Mouse (Mus musculus) monocyte, adult 5-6 weeks (primary cell): Measurements from ENCODE around the gene Hdac9. TPM values are rescaled to one million over a fixed set of nuclear protein-coding genes. Genes with fewer than 3 reads are reported as not detected.

Experiments
- ATAC-seq: fragments of 153-309, 156-312 bp; replicated peaks from 2 replicates; pipeline ENCODE4 v1.8.0; 2017; ENCODE audit warnings: mild to moderate bottlenecking; ENCODE audit not compliant: low TSS enrichment, insufficient number of reproducible peaks, severe bottlenecking, poor library complexity, low FRiP score
- total RNA-seq: library from RNA; stranded (forward); fragments of 200-1000, 200-491, 200-594 nt; gene quantifications from 3 replicates; pipeline ENCODE4 v1.2.3, GENCODE M21; 2017

Hdac9 gene
- total RNA-seq: 8.0 to 11.9 TPM (median 8.8 TPM) in 3 replicates

GRCm38 (mm10) chr12:34916995-34917394, at the start of gene Hdac9:
TSS of gene Hdac9 (minus strand) at chr12:34917095.
- ATAC-seq: no peak

GRCm38 (mm10) chr12:34949066-34949706, 32.3 kb upstream of the Hdac9 start:
- ATAC-seq: no peak

GRCm38 (mm10) chr12:34937918-34938317, 21.0 kb upstream of the Hdac9 start:
- no peak for ATAC-seq

GRCm38 (mm10) chr12:34908008-34908407, 8.9 kb downstream of the Hdac9 start:
- no peak for ATAC-seq

- no peak for ATAC-seq
Observed at GRCm38 (mm10) chr12:34907506-34907850, 9.4 kb downstream of the Hdac9 start.

GRCm38 (mm10) chr12:34906704-34907505, 10.0 kb downstream of the Hdac9 start:
- ATAC-seq: no peak

- ATAC-seq: no peak
Observed at GRCm38 (mm10) chr12:34906376-34906703, 10.6 kb downstream of the Hdac9 start.

- no peak for ATAC-seq
Observed at GRCm38 (mm10) chr12:34900241-34900640, 16.7 kb downstream of the Hdac9 start.

- ATAC-seq: no peak
Observed at GRCm38 (mm10) chr12:34894867-34895266, 22.0 kb downstream of the Hdac9 start.

GRCm38 (mm10) chr12:34888694-34889093, 28.2 kb downstream of the Hdac9 start:
- no peak for ATAC-seq

GRCm38 (mm10) chr12:34874926-34875325, 42.0 kb downstream of the Hdac9 start:
- ATAC-seq: no peak

- no peak for ATAC-seq
Observed at GRCm38 (mm10) chr12:34871028-34871427, 45.9 kb downstream of the Hdac9 start.

- ATAC-seq: no peak
Observed at GRCm38 (mm10) chr12:34841196-34841595, 75.7 kb downstream of the Hdac9 start.

GRCm38 (mm10) chr12:34837318-34837717, 79.6 kb downstream of the Hdac9 start:
- no peak for ATAC-seq

GRCm38 (mm10) chr12:34836864-34837263, 80.0 kb downstream of the Hdac9 start:
- ATAC-seq: no peak

GRCm38 (mm10) chr12:34836085-34836484, 80.8 kb downstream of the Hdac9 start:
- ATAC-seq: no peak

GRCm38 (mm10) chr12:34835493-34835892, 81.4 kb downstream of the Hdac9 start:
- no peak for ATAC-seq

- ATAC-seq: no peak
Observed at GRCm38 (mm10) chr12:34828684-34829083, 88.2 kb downstream of the Hdac9 start.

- no peak for ATAC-seq
Observed at GRCm38 (mm10) chr12:34826931-34827330, 90.0 kb downstream of the Hdac9 start.

GRCm38 (mm10) chr12:34820229-34820628, 96.7 kb downstream of the Hdac9 start:
- ATAC-seq: no peak
